Comparison of ENCODE assay signal across 8 mouse cellular contexts in genomic region chr11:107213745-107214144, GRCm38 (mm10). TPM values are rescaled to one million over a fixed set of nuclear protein-coding genes. Genes with fewer than 3 reads are reported as not detected.
A peak's percentile ranks its signal among the peaks of the same experiment; 100 is the strongest.
DNase-seq lines count a peak whose midpoint lies in the region; ATAC-seq lines count a peak whose summit lies in the region.

No protein-coding gene starts in this region.

- ATAC-seq in CD4-positive, CD25-positive, alpha-beta regulatory T cell, adult 4 months: no peak
- no peak for ATAC-seq in activated CD4-positive, CD25-positive, alpha-beta regulatory T cell, adult 4 months

- DNase-seq in CD4-positive, CD25-positive, alpha-beta regulatory T cell, adult 2 months (ENCODE audit: low read depth, low spot score): peak; percentile 79
- DNase-seq in layer of hippocampus, adult 11-12 months (ENCODE audit: low spot score): peak; percentile 31
- DNase-seq in layer of hippocampus, adult 9-10 months (ENCODE audit: low spot score): no peak
- peak; percentile 71 for DNase-seq in adipocyte (ENCODE audit: low spot score)
- peak; percentile 54 for DNase-seq in lung, postnatal 10 days
- no peak for DNase-seq in right cerebral cortex, postnatal 25 days

RNA-seq across cellular contexts. Expression of gene Nol11, which starts 24.6 kb away (rescaled TPM):
- polyA plus RNA-seq in CD4-positive, CD25-positive, alpha-beta regulatory T cell, adult 4 months (2017; shearing (Covaris generic)): 10 to 100 TPM; 47.1 to 54.3 TPM
- 10 to 100 TPM; 44.5 to 45.8 TPM for polyA plus RNA-seq in activated CD4-positive, CD25-positive, alpha-beta regulatory T cell, adult 4 months (2017; shearing (Covaris generic))

Comparison
In these comparisons a context has a peak if more than half of its experiments do, and no peak if none do; other contexts are left out.
1. DNase-seq: peak in CD4-positive, CD25-positive, alpha-beta regulatory T cell, adult 2 months (single experiment), layer of hippocampus, adult 11-12 months (single experiment), adipocyte (single experiment) and lung, postnatal 10 days (single experiment); none in layer of hippocampus, adult 9-10 months (single experiment) and right cerebral cortex, postnatal 25 days (single experiment).